Mouse (Mus musculus) ES-E14 (cell line): ENCODE results near the gene Fam155a. TPM values are rescaled to one million over a fixed set of nuclear protein-coding genes. Genes with fewer than 3 reads are reported as not detected.

Experiments used
- DNase-seq: peaks from one replicate; pipeline ENCODE4 v3.0.0-alpha.2; 2013; ENCODE audit warnings: low read depth, low spot score
- H3K27ac ChIP-seq: 2 replicates; pipeline ENCODE4 v1.5.1; 2012; ENCODE audit warnings: low read depth, mild to moderate bottlenecking, low read length, moderate library complexity, mixed read lengths; ENCODE audit not compliant: poor library complexity, insufficient read depth, severe bottlenecking
- H3K36me3 ChIP-seq: 2 replicates; pipeline ENCODE4 v1.6.1; 2012; ENCODE audit warnings: mild to moderate bottlenecking, low read length, moderate library complexity, mixed read lengths; ENCODE audit not compliant: control insufficient read depth, poor library complexity, insufficient read depth, severe bottlenecking
- H3K4me1 ChIP-seq, 2 experiments: fragments of 150-350 bp in 1 of 2; sonication (generic) in 1 of 2; 2 replicates each; pipeline ENCODE4 v1.6.1; 2012; ENCODE audit warnings: low read length in 2 of 2, mild to moderate bottlenecking in 1 of 2, mixed read lengths in 1 of 2; ENCODE audit not compliant: control insufficient read depth in 2 of 2, insufficient read depth in 2 of 2, poor library complexity in 1 of 2
- H3K4me3 ChIP-seq, 2 experiments: fragments of 150-350 bp in 1 of 2; sonication (generic) in 1 of 2; 2 replicates each; pipeline ENCODE4 v1.5.1; 2012; ENCODE audit warnings: low read length in 2 of 2, low read depth in 1 of 2, mild to moderate bottlenecking in 1 of 2, mixed read lengths in 1 of 2; ENCODE audit not compliant: insufficient read depth in 1 of 2, poor library complexity in 1 of 2, severe bottlenecking in 1 of 2
- H3K9ac ChIP-seq: 2 replicates; pipeline ENCODE4 v1.6.1; 2012; ENCODE audit warnings: low read depth, mild to moderate bottlenecking, low read length, mixed read lengths; ENCODE audit not compliant: poor library complexity, insufficient read depth, severe bottlenecking
- H3K9me3 ChIP-seq: fragments of 150-350 bp; sonication (generic); 2 replicates; pipeline ENCODE4 v1.6.1; 2012; ENCODE audit warnings: low read depth, mild to moderate bottlenecking, low read length; ENCODE audit not compliant: control insufficient read depth, insufficient read depth
- CHD2 ChIP-seq: IDR thresholded peaks from 2 replicates; pipeline ENCODE4 v1.6.1; 2014; ENCODE audit warnings: mild to moderate bottlenecking, low read depth, low read length, inconsistent platforms
- HCFC1 ChIP-seq: IDR thresholded peaks from 2 replicates; pipeline ENCODE4 v1.6.1; 2012; ENCODE audit warnings: low read length, inconsistent platforms, borderline replicate concordance; ENCODE audit not compliant: insufficient read depth
- MAFK ChIP-seq: IDR thresholded peaks from 2 replicates; pipeline ENCODE4 v1.6.1; 2014; ENCODE audit warnings: mild to moderate bottlenecking, low read depth, low read length, inconsistent platforms; ENCODE audit not compliant: insufficient read depth
- ZC3H11A ChIP-seq: IDR thresholded peaks from 2 replicates; pipeline ENCODE4 v1.6.1; 2012; ENCODE audit warnings: low read depth, mild to moderate bottlenecking, inconsistent platforms, low read length, borderline replicate concordance
- ZNF384 ChIP-seq: IDR thresholded peaks from 2 replicates; pipeline ENCODE4 v1.6.1; 2012; ENCODE audit warnings: low read depth, low read length, inconsistent platforms
- in situ Hi-C, 2 experiments: fragments of 600-800 bp; cut with MboI; formaldehyde crosslinking; loops; one replicate each; pipeline ENCODE4 v1.15.1; 2025; ENCODE audit warnings: low sequenced_read_pairs in 2 of 2, inconsistent platforms in 1 of 2; ENCODE audit not compliant: unreplicated experiment in 2 of 2
- total RNA-seq: library from RNA; depleted of rRNA; stranded (reverse); fragments of 300-350 nt; gene quantifications from 2 replicates; pipeline ENCODE4 v1.2.3, GENCODE M21; 2012

The Fam155a gene
- total RNA-seq, 1 experiment = 0.04 TPM

DNA sequence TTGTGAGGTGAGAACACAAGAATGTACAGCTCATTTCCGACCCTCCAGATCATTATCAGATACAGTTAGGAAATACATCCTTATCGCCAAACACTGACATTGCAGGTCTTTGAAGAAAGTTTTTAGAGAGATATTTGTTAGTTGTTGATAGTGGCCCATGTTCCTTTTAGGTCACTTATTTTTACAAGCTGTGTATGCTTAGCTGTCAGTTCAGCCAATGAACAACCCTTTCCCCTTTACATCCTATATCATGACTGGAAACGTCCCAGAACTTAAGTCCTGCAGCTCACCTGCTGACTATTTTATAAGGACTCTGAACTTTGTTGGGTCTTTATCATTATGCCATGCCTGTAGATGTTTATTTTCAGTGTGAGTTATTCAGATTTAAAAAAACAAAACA, 366.3 kb downstream of the Fam155a start:
- H3K36me3 ChIP-seq = no peaks in the 10 kb centered on the region
- H3K9me3 ChIP-seq = no peaks in the 10 kb centered on the region
- H3K27ac ChIP-seq = no peak overlapping the region
- DNase-seq = no peak
- no peaks in the 10 kb centered on the region for H3K4me1 ChIP-seq
- in situ Hi-C loops = no loop called here
- TF ChIP-seq ZNF384 (no peak), ZC3H11A (no peak), MAFK (no peak), CHD2 (no peak), HCFC1 (no peak)
- no peak overlapping the region for H3K9ac ChIP-seq
- H3K4me3 ChIP-seq = no peak overlapping the region

DNA sequence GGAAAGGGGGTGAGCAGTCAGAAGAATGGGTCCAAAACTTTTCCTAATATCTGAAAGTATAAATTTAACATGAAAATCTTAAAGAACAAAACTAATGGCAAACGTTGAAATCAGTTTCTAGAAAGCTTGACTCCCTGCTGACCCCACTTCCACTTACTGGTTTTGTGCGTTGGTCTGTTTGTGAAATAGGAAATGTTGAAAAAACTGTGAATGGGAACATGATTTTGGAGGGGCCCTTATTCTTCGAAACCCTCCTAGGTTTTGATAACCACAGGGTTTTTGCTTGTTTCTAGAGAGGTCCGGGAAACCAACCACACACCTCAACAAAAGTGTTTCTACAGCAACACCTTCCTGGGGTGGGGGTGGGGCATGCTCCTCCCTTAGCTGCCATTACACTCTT, 368.6 kb downstream of the Fam155a start:
- in situ Hi-C loops = no loop called here
- H3K4me3 ChIP-seq = no peak overlapping the region
- H3K9ac ChIP-seq = no peak overlapping the region
- no peak for DNase-seq
- no peak overlapping the region for H3K27ac ChIP-seq
- TF ChIP-seq CHD2 (no peak), ZC3H11A (no peak), HCFC1 (no peak), MAFK (no peak), ZNF384 (no peak)
- H3K36me3 ChIP-seq = no peaks in the 10 kb centered on the region
- no peaks in the 10 kb centered on the region for H3K9me3 ChIP-seq
- no peaks in the 10 kb centered on the region for H3K4me1 ChIP-seq

DNA sequence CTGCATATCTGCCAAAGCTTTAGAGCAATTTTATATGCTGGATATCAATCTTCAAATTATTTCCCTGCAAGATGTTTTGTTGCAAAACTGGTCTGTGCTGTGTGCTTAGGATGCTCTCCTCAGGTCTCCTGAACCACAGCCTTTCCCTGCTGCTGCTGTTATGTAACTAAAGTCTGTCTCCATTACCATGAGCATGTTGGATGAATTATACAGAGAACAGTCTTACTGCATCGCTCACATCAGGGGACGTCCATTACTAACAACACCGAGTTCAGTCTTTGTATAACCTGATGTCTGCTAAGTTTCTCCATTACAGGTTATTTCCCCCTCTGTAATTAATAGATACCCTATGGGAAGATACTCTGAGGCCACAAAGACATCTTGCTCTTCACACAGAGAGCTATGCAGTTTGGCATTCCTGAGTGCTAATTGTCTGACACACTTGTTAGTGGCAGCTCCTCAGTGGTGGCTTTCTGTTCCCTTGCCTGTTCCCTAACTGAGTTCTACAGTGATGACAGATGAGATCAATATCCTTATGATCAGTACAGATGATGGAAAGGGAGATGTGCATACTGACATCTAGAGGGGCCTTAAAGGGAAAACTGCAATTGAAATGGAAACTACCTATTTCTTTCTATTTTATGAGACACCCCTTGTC, 372.2 kb downstream of the Fam155a start:
- no peaks in the 10 kb centered on the region for H3K9me3 ChIP-seq
- no peak overlapping the region for H3K9ac ChIP-seq
- H3K36me3 ChIP-seq = no peaks in the 10 kb centered on the region
- H3K4me1 ChIP-seq = no peaks in the 10 kb centered on the region
- no peak overlapping the region for H3K27ac ChIP-seq
- DNase-seq = no peak
- in situ Hi-C loops = no loop called here
- TF ChIP-seq HCFC1 (no peak), ZNF384 (no peak), MAFK (no peak), ZC3H11A (no peak), CHD2 (no peak)
- no peak overlapping the region for H3K4me3 ChIP-seq

DNA sequence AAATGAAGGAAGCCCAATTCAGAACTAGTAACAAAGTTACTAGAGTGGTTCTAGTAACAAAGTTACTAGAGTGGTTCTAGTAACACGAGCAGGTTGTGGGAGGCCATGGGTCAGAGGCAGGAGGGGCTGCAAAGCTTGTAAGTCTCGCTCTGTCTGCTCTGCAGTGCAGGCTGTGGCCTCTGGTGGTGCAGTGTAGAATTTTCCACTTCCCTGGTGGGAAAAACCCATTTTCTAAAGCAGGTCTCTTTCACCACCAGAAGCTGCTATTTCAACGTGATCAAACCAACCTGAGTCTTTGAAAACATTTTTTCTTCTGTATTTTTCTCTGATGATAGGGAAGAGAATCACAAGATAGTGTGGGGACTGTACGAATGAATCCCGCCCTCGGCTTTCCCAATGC, 372.9 kb downstream of the Fam155a start:
- H3K9ac ChIP-seq = no peak overlapping the region
- no peak for TF ChIP-seq MAFK
- no peak for TF ChIP-seq ZC3H11A
- TF ChIP-seq ZNF384 = no peak
- TF ChIP-seq CHD2 = no peak
- TF ChIP-seq HCFC1 = no peak
- H3K36me3 ChIP-seq = no peaks in the 10 kb centered on the region
- no peaks in the 10 kb centered on the region for H3K4me1 ChIP-seq
- no peak for DNase-seq
- in situ Hi-C loops = no loop called here
- H3K4me3 ChIP-seq = no peak overlapping the region
- H3K9me3 ChIP-seq = no peaks in the 10 kb centered on the region
- H3K27ac ChIP-seq = no peak overlapping the region

DNA sequence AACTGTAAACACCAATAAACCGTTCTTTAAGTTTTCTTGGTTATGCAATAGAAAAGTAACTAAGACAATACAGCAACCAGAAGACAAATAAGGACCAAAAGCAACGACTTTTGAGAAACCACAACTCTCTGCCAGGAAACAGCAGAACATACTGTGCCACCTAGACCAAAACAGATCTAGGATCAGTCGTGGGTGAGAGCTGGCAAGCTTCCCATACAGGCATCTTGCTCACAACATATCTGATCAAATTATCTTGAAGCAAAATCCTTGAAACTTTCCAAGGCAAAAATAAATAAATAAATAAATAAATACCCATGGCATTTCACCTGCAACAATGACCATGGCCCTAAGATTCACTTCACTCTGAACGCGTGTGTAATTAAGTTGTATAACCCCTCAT, 376.3 kb downstream of the Fam155a start:
- H3K9ac ChIP-seq = no peak overlapping the region
- no peaks in the 10 kb centered on the region for H3K36me3 ChIP-seq
- no peak for TF ChIP-seq CHD2
- TF ChIP-seq ZNF384 = no peak
- H3K9me3 ChIP-seq = no peaks in the 10 kb centered on the region
- no peak overlapping the region for H3K4me3 ChIP-seq
- DNase-seq = no peak
- no peaks in the 10 kb centered on the region for H3K4me1 ChIP-seq
- in situ Hi-C loops = no loop called here
- no peak overlapping the region for H3K27ac ChIP-seq
